Mouse (Mus musculus) erythroblast, adult 5-6 weeks (primary cell): ENCODE results near the gene Mrpl44. TPM values are rescaled to one million over a fixed set of nuclear protein-coding genes. Genes with fewer than 3 reads are reported as not detected.

Experiments
- ATAC-seq: replicated peaks from 2 replicates; pipeline ENCODE4 v1.8.0; 2016; ENCODE audit warnings: moderate number of reproducible peaks, mild to moderate bottlenecking, moderate TSS enrichment, inconsistent platforms; ENCODE audit not compliant: poor library complexity, low FRiP score, severe bottlenecking
- total RNA-seq, 2 experiments: library from RNA; stranded (forward) in 1 of 2; stranded (reverse) in 1 of 2; fragments of 150-400 nt in 1 of 2; fragments of 200-764, 138-1000 nt in 1 of 2; gene quantifications; 2 replicates each; pipeline versions ENCODE4 v1.2.3 to v1.2.4; 2015 to 2017; ENCODE audit warnings: low replicate concordance in 2 of 2

Mrpl44 gene
- total RNA-seq, 2 experiments from 2014 or later, result 2.9 to 4.6 TPM

GRCm38 (mm10) chr1:79761106-79761916 lies 14.5 kb upstream of the Mrpl44 start:
- ATAC-seq, result peak; percentile 93

GRCm38 (mm10) chr1:79761917-79762271 lies 13.9 kb upstream of the Mrpl44 start:
- no peak; the same call in 1 of the 2 replicates for ATAC-seq

GRCm38 (mm10) chr1:79762282-79763250 lies 13.3 kb upstream of the Mrpl44 start:
- peak; percentile 65 for ATAC-seq

DNA sequence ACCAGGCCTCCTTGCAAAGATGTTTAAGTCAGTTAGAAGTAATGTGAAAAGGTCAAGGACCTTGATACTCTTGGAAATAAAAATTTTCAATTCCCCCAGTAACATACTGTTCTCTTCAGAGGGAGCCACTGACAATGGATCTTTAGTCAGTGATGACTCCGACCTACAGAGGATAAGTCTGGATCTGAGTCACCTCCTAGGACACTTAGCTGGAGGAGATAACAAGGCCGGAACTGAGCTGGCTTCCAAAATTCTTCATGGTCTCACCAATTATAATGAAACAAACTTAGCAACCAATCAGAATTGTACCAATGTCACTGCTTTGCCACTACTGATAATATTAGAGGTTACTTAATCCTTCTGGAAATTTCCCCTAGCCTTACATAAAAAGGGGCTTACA lies 11.8 kb upstream of the Mrpl44 start:
- ATAC-seq, result no peak

DNA sequence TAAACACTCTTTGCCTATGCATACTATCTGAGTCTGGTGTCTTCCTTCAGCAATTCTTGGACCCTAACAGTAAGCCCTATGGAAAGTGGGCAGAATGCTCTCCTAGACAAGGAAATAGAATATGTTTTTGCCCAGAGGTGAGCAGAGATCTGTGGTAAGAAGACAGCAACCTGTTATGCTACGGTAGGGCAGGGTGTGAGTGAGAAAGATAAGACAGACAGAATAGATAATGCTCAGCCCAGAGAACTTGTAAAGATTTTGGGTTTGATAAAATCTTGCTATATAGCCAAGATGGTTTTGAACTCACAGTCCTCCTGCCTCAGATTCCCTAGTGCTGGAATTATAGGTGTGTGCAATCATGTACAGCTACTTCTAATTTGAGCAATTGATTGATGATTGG lies 11.3 kb upstream of the Mrpl44 start:
- ATAC-seq, result no peak

GRCm38 (mm10) chr1:79768231-79768630 lies 7.6 kb upstream of the Mrpl44 start:
- no peak for ATAC-seq

- no peak for ATAC-seq
Observed at GRCm38 (mm10) chr1:79774164-79774780, 1.5 kb upstream of the Mrpl44 start.

DNA sequence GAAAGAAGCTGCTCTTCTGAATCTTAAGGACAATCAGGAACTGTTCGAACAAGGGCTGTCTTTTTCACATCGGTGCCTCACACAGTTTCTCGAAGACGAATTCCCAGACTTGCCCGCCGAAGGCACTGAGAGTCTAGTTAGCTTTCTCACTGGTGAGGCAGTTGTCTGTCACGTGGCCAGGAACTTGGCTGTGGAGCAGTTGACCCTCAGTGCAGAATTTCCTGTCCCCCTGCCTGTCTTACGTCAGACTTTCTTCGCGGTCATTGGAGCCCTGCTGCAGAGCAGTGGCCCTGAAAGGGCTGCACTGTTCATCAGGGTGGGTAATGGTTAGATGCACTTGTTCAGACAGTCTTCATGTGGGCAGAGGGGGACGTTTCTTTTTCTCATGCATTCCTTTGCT lies 2.2 kb downstream of the Mrpl44 start:
- ATAC-seq, result no peak

GRCm38 (mm10) chr1:79782433-79782832 lies 6.6 kb downstream of the Mrpl44 start:
- ATAC-seq, result no peak

- no peak for ATAC-seq
Observed at GRCm38 (mm10) chr1:79786267-79786927, 10.6 kb downstream of the Mrpl44 start.

GRCm38 (mm10) chr1:79797084-79797483 lies 21.3 kb downstream of the Mrpl44 start:
- no peak for ATAC-seq

DNA sequence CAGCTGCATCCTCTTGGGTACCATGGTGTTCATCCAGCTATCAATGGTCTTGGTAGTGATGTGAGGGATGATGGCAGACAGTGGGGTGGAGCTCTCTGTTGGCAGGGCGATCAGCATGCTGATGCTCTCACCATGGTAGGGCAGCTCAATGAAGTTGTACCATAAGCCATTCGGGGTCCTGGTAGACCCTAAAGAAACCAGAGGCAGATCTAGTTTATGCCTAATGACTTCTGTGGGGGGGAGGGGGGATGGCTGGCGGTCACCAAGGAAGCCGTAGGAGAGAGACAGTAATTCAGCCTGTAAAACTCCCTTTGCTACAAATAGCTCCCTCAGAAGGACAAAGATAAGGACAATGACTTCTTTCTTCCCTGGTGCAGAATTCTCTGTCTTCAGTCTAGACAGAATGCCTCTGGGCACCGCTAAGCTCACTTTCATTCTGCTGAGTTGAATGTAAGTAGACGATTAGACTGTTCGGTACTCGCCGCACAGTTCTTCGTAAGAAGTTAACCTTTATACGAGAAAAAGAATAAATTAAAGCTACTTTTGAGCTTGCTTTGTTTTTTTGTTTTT lies 27.1 kb downstream of the Mrpl44 start:
- ATAC-seq, result no peak

- no peak for ATAC-seq
Observed at GRCm38 (mm10) chr1:79803614-79804013, 27.8 kb downstream of the Mrpl44 start.

DNA sequence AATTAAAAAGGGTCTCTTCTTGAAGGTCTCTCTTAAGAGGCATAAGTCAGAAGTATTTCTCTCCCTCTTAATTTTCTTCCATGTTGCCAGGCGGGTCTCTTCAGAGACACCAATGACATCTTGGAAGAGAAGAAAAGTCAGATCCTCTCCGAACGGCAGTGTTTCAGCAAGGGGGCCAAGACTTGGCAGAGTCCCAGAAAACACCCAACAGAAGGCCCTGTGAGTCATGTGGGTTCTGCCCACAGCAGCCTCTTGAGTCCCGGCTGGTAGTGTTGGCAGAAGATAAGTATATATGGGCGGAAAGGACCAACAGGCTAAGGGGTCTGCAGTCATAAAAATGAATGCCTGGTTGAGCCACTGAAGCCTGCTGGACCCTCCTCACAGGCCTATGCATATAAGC lies 31.0 kb downstream of the Mrpl44 start:
- no peak for ATAC-seq

GRCm38 (mm10) chr1:79809447-79809846 lies 33.6 kb downstream of the Mrpl44 start:
- no peak for ATAC-seq

DNA sequence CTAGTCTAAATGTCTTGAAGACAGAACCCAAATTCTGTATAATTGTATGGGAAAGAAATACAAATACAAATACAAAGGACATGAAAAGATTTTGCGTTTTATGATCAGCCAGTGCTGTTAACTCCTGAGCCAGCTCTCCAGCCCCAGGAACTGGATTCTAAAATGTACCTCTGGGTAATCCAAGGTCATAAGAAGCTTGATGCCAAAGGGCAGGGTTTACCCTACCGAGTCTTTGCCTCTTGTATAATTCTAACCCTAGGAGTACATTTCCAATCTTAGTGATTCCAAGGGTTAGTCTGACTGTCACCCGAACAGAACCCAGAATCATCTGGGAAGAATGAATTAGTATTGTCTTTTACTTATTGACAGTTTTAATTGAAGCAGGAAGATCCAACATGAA lies 39.6 kb downstream of the Mrpl44 start:
- no peak for ATAC-seq

GRCm38 (mm10) chr1:79819296-79819879 lies 43.6 kb downstream of the Mrpl44 start:
- no peak for ATAC-seq

DNA sequence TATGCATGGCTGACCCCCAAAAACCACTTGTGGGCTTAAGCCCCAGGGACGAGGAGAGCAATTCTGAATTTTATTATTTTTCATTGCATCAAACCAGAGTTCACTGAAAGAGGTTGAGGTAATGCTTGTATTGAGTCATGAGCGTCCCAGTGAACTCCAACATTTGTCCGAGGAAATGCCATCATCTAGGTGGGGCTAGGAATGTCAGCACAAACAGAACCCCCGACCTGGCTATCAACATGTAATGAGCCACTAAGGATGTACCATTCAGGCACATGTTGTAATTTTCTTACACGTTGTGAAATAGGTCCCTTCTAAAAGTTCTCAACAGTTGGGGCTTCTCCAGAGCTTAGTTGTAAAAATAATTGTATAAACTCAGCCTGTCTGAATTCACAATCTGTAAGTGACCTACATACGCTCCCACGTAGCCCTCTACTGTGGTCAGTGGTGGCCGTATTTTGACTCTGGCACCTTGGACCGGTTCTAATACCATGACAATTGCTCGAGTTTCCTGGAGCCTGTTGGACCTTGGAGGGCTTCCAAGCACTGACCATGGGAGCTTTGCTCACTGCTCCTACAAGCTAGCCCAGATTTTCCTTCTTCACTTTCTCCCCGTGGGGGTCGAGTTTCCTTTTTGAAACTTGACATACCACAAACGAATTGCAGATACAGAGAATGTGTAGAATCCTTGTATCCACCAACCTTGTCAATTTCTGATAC lies 47.1 kb downstream of the Mrpl44 start:
- no peak for ATAC-seq
